Mouse (Mus musculus) erythroblast, embryonic 14.5 days (primary cell): ENCODE results near the gene Cdhr2. TPM values are rescaled to one million over a fixed set of nuclear protein-coding genes. Genes with fewer than 3 reads are reported as not detected.

Experiments
- H3K27me3 ChIP-seq: 2 replicates; pipeline ENCODE4 v1.6.1; 2012; ENCODE audit warnings: inconsistent platforms; ENCODE audit not compliant: control insufficient read depth
- H3K36me3 ChIP-seq: 2 replicates; pipeline ENCODE4 v1.6.1; 2012; ENCODE audit warnings: mild to moderate bottlenecking, inconsistent platforms; ENCODE audit not compliant: control insufficient read depth
- H3K4me1 ChIP-seq: 2 replicates; pipeline ENCODE4 v1.6.1; 2012; ENCODE audit warnings: inconsistent platforms; ENCODE audit not compliant: control insufficient read depth
- H3K4me3 ChIP-seq: replicated peaks from 2 replicates; pipeline ENCODE3; 2012; ENCODE audit warnings: moderate library complexity, mild to moderate bottlenecking, inconsistent platforms
- H3K9me3 ChIP-seq: 2 replicates; pipeline ENCODE4 v1.6.1; 2012; ENCODE audit warnings: low read length, inconsistent platforms, mixed read lengths; ENCODE audit not compliant: control insufficient read depth
- GATA1 ChIP-seq: IDR thresholded peaks from 2 replicates; pipeline ENCODE4 v1.6.1; 2012; ENCODE audit warnings: low read length, inconsistent platforms, mixed read lengths
- TAL1 ChIP-seq: IDR thresholded peaks from 3 replicates; pipeline ENCODE4 v1.6.1; 2012; ENCODE audit warnings: low read length, inconsistent platforms, mixed read lengths
- polyA plus RNA-seq: library from polyadenylated mRNA; stranded (reverse); fragments of >175 nt; gene quantifications from 2 replicates; pipeline ENCODE4 v1.2.3, GENCODE M21; 2012

Gene Cdhr2
- polyA plus RNA-seq, 1 experiment = not detected

DNA sequence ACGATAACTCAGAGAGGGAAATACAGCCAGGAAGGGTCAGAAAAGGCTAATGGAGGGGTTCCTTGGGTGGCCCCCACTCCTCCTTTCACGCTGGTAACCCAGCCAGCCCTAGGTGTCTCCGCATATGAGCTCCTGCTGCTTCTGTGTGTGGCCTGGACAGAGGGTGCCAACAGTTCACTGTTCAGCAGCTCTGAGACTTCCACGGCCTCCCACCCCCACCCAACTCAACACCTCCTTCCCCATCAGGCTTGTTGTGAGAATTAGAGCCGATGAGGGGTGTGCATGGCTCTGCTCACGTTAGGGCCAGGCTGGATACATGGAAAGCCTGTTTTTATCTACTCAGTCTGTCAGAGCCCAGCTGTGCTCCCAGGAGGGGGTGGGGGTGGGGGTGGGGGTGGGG, 44.8 kb downstream of the Cdhr2 start:
- no peaks in the 10 kb centered on the region for H3K36me3 ChIP-seq
- no peaks in the 10 kb centered on the region for H3K4me1 ChIP-seq
- TF ChIP-seq TAL1 (no peak), GATA1 (no peak)
- H3K4me3 ChIP-seq = no peak overlapping the region
- peaks cover 2% of the 10 kb centered on the region; the same call in 1 of the 2 replicates for H3K9me3 ChIP-seq
- peaks cover 53% of the 10 kb centered on the region for H3K27me3 ChIP-seq

GRCm38 (mm10) chr13:54746896-54747295, 45.6 kb downstream of the Cdhr2 start:
- Histone ChIP-seq H3K4me3 (no peak overlapping the region), H3K36me3 (no peaks in the 10 kb centered on the region), H3K4me1 (no peaks in the 10 kb centered on the region), H3K27me3 (peaks cover 57% of the 10 kb centered on the region), H3K9me3 (peaks cover 2% of the 10 kb centered on the region; the same call in 1 of the 2 replicates)
- TF ChIP-seq GATA1 (no peak), TAL1 (no peak)

DNA sequence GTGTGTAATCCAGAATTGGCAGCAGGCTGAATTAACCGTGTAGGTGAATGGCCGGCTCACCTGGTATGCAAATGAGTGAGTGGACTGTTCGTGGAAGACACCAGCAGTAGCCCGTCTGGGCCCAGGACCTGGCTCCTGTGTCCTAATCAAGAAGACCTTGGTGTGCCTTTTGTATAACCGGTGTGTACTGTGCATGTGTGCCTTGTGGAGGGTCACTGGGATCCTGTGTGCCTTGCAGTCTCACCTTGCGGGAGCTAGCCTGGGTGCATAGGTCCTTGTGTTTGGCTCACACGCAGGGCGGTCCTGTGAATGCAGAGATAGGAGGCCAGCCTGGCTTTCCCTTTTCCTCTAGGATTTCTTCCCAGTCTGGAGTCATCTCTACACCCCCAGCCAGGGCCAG, 46.9 kb downstream of the Cdhr2 start:
- no peaks in the 10 kb centered on the region for H3K36me3 ChIP-seq
- no peaks in the 10 kb centered on the region for H3K4me1 ChIP-seq
- TF ChIP-seq TAL1 (no peak), GATA1 (no peak)
- peaks cover 2% of the 10 kb centered on the region; the same call in 1 of the 2 replicates for H3K9me3 ChIP-seq
- H3K27me3 ChIP-seq = peaks cover 58% of the 10 kb centered on the region
- H3K4me3 ChIP-seq = no peak overlapping the region

- Histone ChIP-seq H3K4me3 (no peak overlapping the region), H3K27me3 (peaks cover 59% of the 10 kb centered on the region), H3K4me1 (no peaks in the 10 kb centered on the region), H3K9me3 (peaks cover 2% of the 10 kb centered on the region; the same call in 1 of the 2 replicates), H3K36me3 (no peaks in the 10 kb centered on the region)
- TF ChIP-seq GATA1 (no peak), TAL1 (no peak)
These were observed 47.4 kb downstream of the Cdhr2 start for GRCm38 (mm10) chr13:54748721-54749060.

DNA sequence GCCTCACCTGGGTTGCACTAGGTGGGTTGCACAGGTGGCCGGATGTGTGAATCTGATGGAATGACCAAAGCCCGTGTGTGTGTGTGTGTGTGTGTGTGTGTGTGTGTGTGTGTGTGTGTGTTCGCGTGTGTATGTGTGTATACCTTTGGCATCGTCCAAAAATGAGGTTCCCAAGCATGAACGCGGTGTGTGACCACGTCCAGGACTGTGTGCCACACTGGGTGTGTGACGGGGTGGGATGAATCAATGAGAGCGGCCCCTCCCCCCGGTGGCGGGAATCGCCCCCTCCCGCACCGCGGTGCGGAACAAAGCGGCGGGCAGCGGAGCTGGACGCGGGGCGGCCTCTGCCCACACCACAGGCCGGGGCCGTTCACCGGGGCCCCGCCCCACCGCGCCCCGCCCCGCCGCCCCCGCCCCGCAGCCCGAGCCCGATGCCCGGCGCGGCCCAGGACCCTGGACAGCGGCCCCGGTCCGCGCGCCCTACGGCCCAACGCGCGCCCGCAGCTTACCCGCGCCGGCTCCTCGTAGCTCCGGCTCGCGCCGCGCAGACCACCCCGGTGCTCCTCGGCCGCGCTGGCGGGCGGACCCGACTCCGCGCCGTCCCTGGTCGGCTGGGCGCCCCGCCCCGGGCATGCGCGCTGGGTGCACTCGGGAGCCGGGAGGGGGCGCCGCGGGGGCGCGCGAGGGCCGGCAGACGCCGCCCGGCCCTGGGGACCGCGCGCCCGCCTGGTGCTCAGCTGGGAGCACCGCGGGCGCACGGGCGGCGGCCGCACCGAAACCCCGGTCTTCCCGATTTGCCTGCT, 48.0 kb downstream of the Cdhr2 start:
- H3K4me3 ChIP-seq = peak overlapping the region; percentile 33
- H3K4me1 ChIP-seq = no peaks in the 10 kb centered on the region
- H3K9me3 ChIP-seq = peaks cover 2% of the 10 kb centered on the region; the same call in 1 of the 2 replicates
- peaks cover 59% of the 10 kb centered on the region for H3K27me3 ChIP-seq
- no peak for TF ChIP-seq GATA1
- no peaks in the 10 kb centered on the region for H3K36me3 ChIP-seq

GRCm38 (mm10) chr13:54749864-54750411, 48.7 kb downstream of the Cdhr2 start, which contains the start of gene Gprin1:
Gprin1 (minus strand) TSS chr13:54749874.
- peaks cover 55% of the 10 kb centered on the region for H3K27me3 ChIP-seq
- TF ChIP-seq TAL1 (no peak), GATA1 (no peak)
- no peaks in the 10 kb centered on the region for H3K4me1 ChIP-seq
- H3K4me3 ChIP-seq = peak within 1 kb of the TSS; percentile 33
- H3K36me3 ChIP-seq = no peaks in the 10 kb centered on the region
- peaks cover 2% of the 10 kb centered on the region; the same call in 1 of the 2 replicates for H3K9me3 ChIP-seq

DNA sequence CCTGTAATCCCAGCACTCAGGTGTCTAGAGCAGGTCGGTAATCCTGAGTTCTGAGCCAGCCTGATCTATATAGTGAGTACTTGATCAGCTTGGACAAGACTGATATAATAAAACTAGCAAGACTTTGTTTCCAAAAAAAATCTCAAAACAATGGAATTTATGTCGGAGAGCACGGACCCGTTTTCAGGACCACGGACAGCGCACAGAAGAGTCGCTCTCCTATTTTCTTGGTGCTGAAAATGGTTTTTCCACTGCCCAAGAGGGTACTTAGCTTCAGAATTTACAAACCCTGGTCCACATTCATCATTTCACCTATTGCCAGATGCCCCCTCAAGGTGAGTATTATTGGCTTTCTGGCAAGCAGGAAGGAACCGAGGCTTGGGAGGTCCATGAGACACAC, 49.4 kb downstream of the Cdhr2 start:
- Histone ChIP-seq H3K36me3 (no peaks in the 10 kb centered on the region), H3K27me3 (peaks cover 56% of the 10 kb centered on the region), H3K9me3 (peaks cover 2% of the 10 kb centered on the region; the same call in 1 of the 2 replicates), H3K4me3 (no peak overlapping the region), H3K4me1 (no peaks in the 10 kb centered on the region)
- TF ChIP-seq TAL1 (no peak), GATA1 (no peak)

DNA sequence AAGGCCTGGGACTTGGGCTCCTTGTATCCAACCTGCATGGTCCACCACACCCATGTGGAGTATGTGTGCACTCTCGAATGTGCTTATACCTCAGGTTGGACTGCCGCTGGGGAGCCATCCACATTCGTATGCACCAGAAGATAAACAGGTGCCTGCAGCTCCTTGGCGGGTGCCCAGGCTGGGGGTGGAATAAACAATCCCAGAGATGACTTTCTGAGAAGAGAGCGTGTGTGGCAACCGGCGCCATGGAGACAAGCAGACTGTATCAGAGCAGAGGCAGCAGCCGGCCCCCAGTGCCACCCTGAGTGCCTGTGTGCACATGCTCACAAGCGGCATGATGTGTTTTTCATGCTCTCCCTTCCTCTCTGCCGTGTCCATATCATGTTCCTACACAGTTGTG, 51.4 kb downstream of the Cdhr2 start:
- H3K4me3 ChIP-seq = no peak overlapping the region
- TF ChIP-seq TAL1 = no peak
- TF ChIP-seq GATA1 = no peak

GRCm38 (mm10) chr13:54753733-54754132, 52.5 kb downstream of the Cdhr2 start:
- no peak for TF ChIP-seq GATA1
- TF ChIP-seq TAL1 = no peak
- peaks cover 2% of the 10 kb centered on the region; the same call in 1 of the 2 replicates for H3K9me3 ChIP-seq
- peaks cover 53% of the 10 kb centered on the region for H3K27me3 ChIP-seq
- peaks cover 6% of the 10 kb centered on the region for H3K4me1 ChIP-seq
- H3K36me3 ChIP-seq = no peaks in the 10 kb centered on the region
- no peak overlapping the region for H3K4me3 ChIP-seq

More for the DNA sequence above, 51.4 kb downstream of the Cdhr2 start:
- peaks cover 52% of the 10 kb centered on the region for H3K27me3 ChIP-seq
- no peaks in the 10 kb centered on the region for H3K36me3 ChIP-seq
- peaks cover 2% of the 10 kb centered on the region; the same call in 1 of the 2 replicates for H3K9me3 ChIP-seq
- H3K4me1 ChIP-seq = no peaks in the 10 kb centered on the region
